Mouse (Mus musculus): ENCODE results near the gene Morn4.
A peak's percentile ranks its signal among the peaks of the same experiment; 100 is the strongest.

Morn4 gene

GRCm38 (mm10) chr19:42086166-42086565 lies at the start of gene Morn4:
Gene Morn4 (minus strand): TSS chr19:42086357.
- DNase-seq = peak; percentile 18

- no peak for DNase-seq
Observed at GRCm38 (mm10) chr19:42135070-42135469, 48.9 kb upstream of the Morn4 start.

GRCm38 (mm10) chr19:42131101-42131500 lies 44.9 kb upstream of the Morn4 start:
- no peak for DNase-seq

- no peak for DNase-seq
Observed at GRCm38 (mm10) chr19:42130294-42130606, 44.1 kb upstream of the Morn4 start.

GRCm38 (mm10) chr19:42129509-42130293 lies 43.5 kb upstream of the Morn4 start:
- peak; percentile 17 for DNase-seq

- DNase-seq = peak; percentile 96
Observed at GRCm38 (mm10) chr19:42128787-42129508, 42.8 kb upstream of the Morn4 start, which contains the start of gene Avpi1. Gene Avpi1 (minus strand): TSS chr19:42129059.

- DNase-seq = no peak
Observed at GRCm38 (mm10) chr19:42128052-42128740, 42.0 kb upstream of the Morn4 start.

- DNase-seq = no peak
Observed at GRCm38 (mm10) chr19:42127024-42127423, 40.9 kb upstream of the Morn4 start.

GRCm38 (mm10) chr19:42126219-42126605 lies 40.1 kb upstream of the Morn4 start:
- no peak for DNase-seq

- no peak for DNase-seq
Observed at GRCm38 (mm10) chr19:42125501-42126218, 39.5 kb upstream of the Morn4 start.

GRCm38 (mm10) chr19:42124684-42125083 lies 38.5 kb upstream of the Morn4 start:
- no peak for DNase-seq

GRCm38 (mm10) chr19:42120451-42120850 lies 34.3 kb upstream of the Morn4 start:
- DNase-seq = no peak

- DNase-seq = no peak
Observed at GRCm38 (mm10) chr19:42118596-42118995, 32.4 kb upstream of the Morn4 start.

GRCm38 (mm10) chr19:42118142-42118541 lies 32.0 kb upstream of the Morn4 start:
- no peak for DNase-seq

GRCm38 (mm10) chr19:42115783-42116335 lies 29.7 kb upstream of the Morn4 start:
- DNase-seq = no peak

GRCm38 (mm10) chr19:42104681-42105080 lies 18.5 kb upstream of the Morn4 start:
- no peak for DNase-seq

- DNase-seq = no peak
Observed at GRCm38 (mm10) chr19:42099406-42099805, 13.2 kb upstream of the Morn4 start.

- no peak for DNase-seq
Observed at GRCm38 (mm10) chr19:42090637-42091141, 4.5 kb upstream of the Morn4 start.

- DNase-seq = peak; percentile 98
Observed at GRCm38 (mm10) chr19:42089748-42090595, 3.8 kb upstream of the Morn4 start, which contains the start of gene Pi4k2a. Gene Pi4k2a (plus strand): TSS chr19:42090470.

GRCm38 (mm10) chr19:42089103-42089747 lies 3.1 kb upstream of the Morn4 start:
- peak; percentile 77 for DNase-seq

- no peak for DNase-seq
Observed at GRCm38 (mm10) chr19:42085690-42086089, 467 bp downstream of the Morn4 start.

All from thymus, postnatal 25 days (tissue).